Mouse (Mus musculus) neural tube, embryonic 11.5 days (tissue): ENCODE results near the gene Hcrtr1. TPM values are rescaled to one million over a fixed set of nuclear protein-coding genes. Genes with fewer than 3 reads are reported as not detected.

ENCODE experiments used
- ATAC-seq: fragments of 200-750 bp; cut with Nextera tagmentation; 2 replicates; pipeline ENCODE4 v1.8.0; 2017; ENCODE audit warnings: moderate number of reproducible peaks, mild to moderate bottlenecking, moderate TSS enrichment, moderate library complexity; ENCODE audit not compliant: insufficient read depth, low FRiP score, low TSS enrichment
- DNase-seq: peaks from one replicate; pipeline ENCODE4 v3.0.0-alpha.2; 2015; ENCODE audit warnings: low spot score
- H3K27ac ChIP-seq: fragments of 300-500 bp; sonication (generic); 2 replicates; pipeline ENCODE4 v1.5.1; 2014; ENCODE audit warnings: low read depth, mild to moderate bottlenecking, low read length
- H3K27me3 ChIP-seq: fragments of 300-500 bp; sonication (generic); 2 replicates; pipeline ENCODE4 v1.6.1; 2014; ENCODE audit warnings: mild to moderate bottlenecking, low read length, mixed read lengths; ENCODE audit not compliant: control insufficient read depth, insufficient read depth
- H3K36me3 ChIP-seq: fragments of 300-500 bp; sonication (generic); 2 replicates; pipeline ENCODE4 v1.6.1; 2014; ENCODE audit warnings: mild to moderate bottlenecking, low read length, moderate library complexity, mixed read lengths; ENCODE audit not compliant: control insufficient read depth, insufficient read depth
- H3K4me1 ChIP-seq: fragments of 300-500 bp; sonication (generic); 2 replicates; pipeline ENCODE4 v1.6.1; 2014; ENCODE audit warnings: low read length, mixed read lengths; ENCODE audit not compliant: control insufficient read depth, insufficient read depth
- H3K4me2 ChIP-seq: fragments of 300-500 bp; sonication (generic); 2 replicates; pipeline ENCODE4 v1.6.1; 2014; ENCODE audit warnings: low read depth, mild to moderate bottlenecking, moderate library complexity
- H3K4me3 ChIP-seq: fragments of 300-500 bp; sonication (generic); 2 replicates; pipeline ENCODE4 v1.5.1; 2014; ENCODE audit warnings: low read depth, low read length
- H3K9ac ChIP-seq: fragments of 300-500 bp; sonication (generic); 2 replicates; pipeline ENCODE4 v1.6.1; 2014; ENCODE audit warnings: mild to moderate bottlenecking, low read length
- H3K9me3 ChIP-seq: fragments of 300-500 bp; sonication (generic); 2 replicates; pipeline ENCODE4 v1.6.1; 2016; ENCODE audit warnings: low read length; ENCODE audit not compliant: control insufficient read depth
- WGBS: fragments of 180-500 bp; shearing (Covaris S2); extraction: QIAGEN DNeasy Blood & Tissue Kit; methylation state at CpG from one replicate; pipeline ENCODE4 v1.1.7; 2014; 5-methylcytosine and 5-hydroxymethylcytosine counted together
- polyA plus RNA-seq: library from polyadenylated mRNA; unstranded; fragments of >200 nt; fragmentation: Nextera tagmentation; extraction: Ambion mirVana; gene quantifications from 2 replicates; pipeline ENCODE4 v1.2.1, GENCODE M21; 2014

The Hcrtr1 gene
- polyA plus RNA-seq, 1 experiment from 2014 or later: 0.20 TPM

DNA sequence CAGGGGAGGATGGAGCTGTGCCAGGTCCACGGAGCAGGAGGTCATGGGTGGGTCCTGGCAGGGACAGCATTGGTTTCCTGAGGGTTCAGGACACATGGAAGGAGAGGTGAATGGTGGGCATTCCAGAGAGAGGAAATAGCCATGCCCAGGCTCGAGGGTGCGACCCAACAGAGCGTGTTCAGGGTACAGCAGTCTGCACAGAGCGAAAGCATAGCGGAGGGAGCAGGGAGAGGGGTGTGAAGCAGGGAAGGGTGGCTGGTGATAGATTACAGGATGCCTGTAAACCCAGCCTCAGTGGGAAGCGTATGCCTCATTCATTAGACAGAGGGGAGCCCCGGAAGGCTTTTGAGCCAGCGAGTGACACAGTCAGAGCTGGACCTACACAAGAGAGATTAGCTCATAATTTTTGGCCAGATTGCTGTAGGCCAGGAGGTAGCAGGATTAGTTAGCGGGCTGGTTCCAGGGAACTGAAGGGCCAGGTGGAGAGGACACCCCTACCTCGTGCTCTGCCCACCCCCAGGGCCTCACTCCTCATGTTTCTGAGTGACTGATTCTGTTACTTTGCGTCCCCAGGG, 53.8 kb downstream of the Hcrtr1 start:
- no peaks in the 10 kb centered on the region for H3K4me1 ChIP-seq
- no peaks in the 10 kb centered on the region for H3K27me3 ChIP-seq

DNA sequence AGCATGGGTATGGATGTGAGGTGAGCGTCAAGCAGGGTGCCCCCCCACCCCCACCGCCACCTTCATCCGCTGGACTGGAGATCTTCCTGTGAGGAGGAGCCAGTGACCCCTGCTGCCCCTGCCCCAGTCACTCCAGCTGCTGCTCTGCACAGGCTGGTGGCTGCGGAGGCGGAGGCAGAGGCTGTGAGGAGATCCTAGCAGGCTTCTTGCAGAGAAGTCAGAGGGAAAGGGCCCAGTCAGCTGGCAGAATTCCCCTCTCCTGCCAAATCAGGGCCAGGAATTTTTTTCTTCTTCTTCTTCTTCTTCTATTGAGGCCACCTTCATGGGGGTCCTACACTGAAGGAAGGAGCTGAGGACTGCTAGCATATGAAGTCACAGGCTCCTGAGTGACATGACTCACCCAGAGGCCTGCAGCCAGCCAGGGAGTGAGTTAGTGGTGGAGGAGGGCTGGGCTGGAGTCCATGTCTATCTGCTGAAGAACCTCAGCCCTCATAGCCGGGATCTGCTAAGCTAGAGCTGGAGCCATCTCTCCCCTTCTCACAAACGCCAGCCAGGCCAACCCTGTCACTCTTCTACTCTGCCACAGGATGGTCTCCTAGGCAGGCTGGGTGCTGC, 54.7 kb downstream of the Hcrtr1 start:
- no peaks in the 10 kb centered on the region for H3K27me3 ChIP-seq
- WGBS: 44% methylated on average over 7 of the region's 7 CpGs
- H3K4me2 ChIP-seq: no peak overlapping the region
- H3K4me1 ChIP-seq: no peaks in the 10 kb centered on the region
- H3K9ac ChIP-seq: no peak overlapping the region
- no peak overlapping the region for H3K4me3 ChIP-seq
- ATAC-seq: no peak
- no peaks in the 10 kb centered on the region for H3K36me3 ChIP-seq
- no peak overlapping the region for H3K27ac ChIP-seq
- no peak for DNase-seq
- no peaks in the 10 kb centered on the region for H3K9me3 ChIP-seq

More for the DNA sequence above, 53.8 kb downstream of the Hcrtr1 start:
- H3K4me2 ChIP-seq: no peak overlapping the region
- no peak overlapping the region for H3K4me3 ChIP-seq
- ATAC-seq (no peak), DNase-seq (no peak)
- no peaks in the 10 kb centered on the region for H3K9me3 ChIP-seq
- H3K36me3 ChIP-seq: no peaks in the 10 kb centered on the region
- H3K9ac ChIP-seq: no peak overlapping the region
- no peak overlapping the region for H3K27ac ChIP-seq
- WGBS: 75% methylated on average over 12 of the region's 12 CpGs

DNA sequence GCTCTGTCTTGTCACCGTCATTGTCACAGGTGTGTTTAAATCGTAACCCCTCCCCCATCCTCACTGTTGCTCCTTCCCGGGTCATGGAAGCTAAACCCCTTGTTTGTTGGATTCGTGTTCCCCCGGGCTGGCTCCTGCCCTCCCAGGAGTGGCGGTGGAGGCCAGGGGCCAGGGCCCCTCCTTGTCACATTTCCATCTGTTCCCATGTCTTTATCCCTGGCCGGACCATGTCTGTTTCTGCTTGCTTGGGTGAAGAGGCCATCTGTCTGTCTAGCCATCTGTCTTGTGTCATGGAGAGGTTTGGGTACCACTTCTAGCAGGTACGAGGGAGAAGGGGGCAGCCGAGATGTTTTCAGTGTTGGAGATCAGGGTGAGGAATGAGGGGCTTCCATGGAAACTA, 56.9 kb downstream of the Hcrtr1 start:
- ATAC-seq (no peak), DNase-seq (no peak)
- WGBS: 41% methylated on average over 9 of the region's 9 CpGs
- Histone ChIP-seq H3K27ac (no peak overlapping the region), H3K4me1 (no peaks in the 10 kb centered on the region), H3K27me3 (no peaks in the 10 kb centered on the region), H3K9ac (no peak overlapping the region), H3K4me3 (no peak overlapping the region), H3K4me2 (no peak overlapping the region), H3K36me3 (no peaks in the 10 kb centered on the region), H3K9me3 (no peaks in the 10 kb centered on the region)

DNA sequence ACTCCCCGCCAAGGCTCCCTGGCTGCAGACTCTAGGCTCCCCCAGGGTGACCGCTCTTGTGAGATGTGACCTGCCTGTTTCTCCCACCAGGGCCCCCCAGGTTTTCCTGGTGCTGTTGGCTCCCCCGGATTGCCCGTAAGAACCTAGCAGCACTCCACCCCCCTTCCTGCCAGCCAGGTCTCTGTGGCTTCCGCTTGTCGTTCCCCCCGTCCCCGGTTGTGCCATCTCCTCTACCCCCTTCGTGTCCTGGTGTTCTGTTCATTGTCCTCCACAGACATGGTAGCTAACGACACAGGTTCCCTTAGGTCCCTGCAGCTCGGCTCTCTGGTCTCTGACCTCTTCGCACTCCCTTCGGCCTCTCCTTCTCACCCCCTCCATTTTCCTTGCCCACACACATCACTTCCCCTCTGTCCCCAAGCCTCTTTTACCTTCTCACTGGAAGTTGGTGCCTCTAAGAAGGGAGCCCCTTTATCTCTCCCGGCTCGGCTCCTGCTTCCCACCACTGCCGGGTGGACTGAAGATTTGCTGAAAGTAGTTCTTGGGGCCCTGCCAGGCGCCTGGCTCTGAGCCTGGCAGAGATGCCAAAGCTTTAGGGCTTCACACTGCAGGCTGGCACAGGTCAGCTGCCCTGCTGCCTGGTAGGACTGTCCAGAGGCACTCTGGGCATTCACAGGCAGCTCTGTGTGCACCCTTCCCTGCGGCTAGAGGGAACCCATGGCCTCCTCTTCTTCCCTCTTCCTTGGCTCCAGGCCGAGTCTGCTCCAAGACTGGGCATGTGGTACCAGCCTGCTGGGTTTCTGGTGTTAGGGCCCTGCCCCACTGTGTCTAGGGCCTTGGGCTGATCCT, 57.6 kb downstream of the Hcrtr1 start:
- H3K9me3 ChIP-seq: no peaks in the 10 kb centered on the region
- H3K27ac ChIP-seq: no peak overlapping the region
- H3K4me3 ChIP-seq: no peak overlapping the region
- no peak overlapping the region for H3K9ac ChIP-seq
- H3K36me3 ChIP-seq: no peaks in the 10 kb centered on the region
- H3K4me2 ChIP-seq: no peak overlapping the region
- 86% methylated on average over 19 of the region's 19 CpGs for WGBS
- no peaks in the 10 kb centered on the region for H3K27me3 ChIP-seq
- DNase-seq (no peak), ATAC-seq (no peak)
- H3K4me1 ChIP-seq: no peaks in the 10 kb centered on the region

Other genes with a start within 250 kb of the Hcrtr1 start
- not detected in 2 replicates for gene Spocd1, start 210.1 kb downstream of the Hcrtr1 start, polyA plus RNA-seq
- 2.5 and 2.8 TPM in 2 replicates for gene Adgrb2, start 154.5 kb downstream of the Hcrtr1 start, polyA plus RNA-seq
- 3.7 and 5.2 TPM in 2 replicates for gene Col16a1, start 91.5 kb downstream of the Hcrtr1 start, polyA plus RNA-seq
- 73.5 and 75.0 TPM in 2 replicates for gene Pef1, start 36.8 kb downstream of the Hcrtr1 start, polyA plus RNA-seq
- gene Tinagl1, start 35.8 kb upstream of the Hcrtr1 start, polyA plus RNA-seq: 4.7 and 5.0 TPM in 2 replicates
- not detected in 2 replicates for gene Gm853, start 83.0 kb upstream of the Hcrtr1 start, polyA plus RNA-seq
- gene Serinc2, start 139.8 kb upstream of the Hcrtr1 start, polyA plus RNA-seq: 58.5 and 60.1 TPM in 2 replicates
- 31.5 and 32.7 TPM in 2 replicates for gene Fabp3, start 169.2 kb upstream of the Hcrtr1 start, polyA plus RNA-seq
- gene Gm10570, start 169.3 kb upstream of the Hcrtr1 start, polyA plus RNA-seq: not detected in 2 replicates
- gene Zcchc17, start 220.6 kb upstream of the Hcrtr1 start, polyA plus RNA-seq: 76.3 and 79.9 TPM in 2 replicates
- gene Snrnp40, start 220.8 kb upstream of the Hcrtr1 start, polyA plus RNA-seq: 200 and 201 TPM in 2 replicates